Comparison of ENCODE assay signal across 14 mouse cellular contexts in genomic region chr8:94432212-94432611, GRCm38 (mm10).
"Had no signal": no experiment of that assay in that cellular context is flagged by ENCODE, and none has a peak within 500 bp of the region (broad histone marks: within the 10 kb centered on the region; RNA-seq: fewer than 3 reads in every experiment).

No protein-coding gene starts in this region.

- DNase-seq: gastrocnemius, postnatal 14 days; gastrocnemius, postnatal 36 days; heart, adult 18-20 months; heart, postnatal 10 days; kidney, adult 11 months; kidney, adult 2 months; kidney, adult 9 months; kidney, postnatal 14 days; kidney, postnatal 36 days; layer of hippocampus, adult 9-11 months; layer of hippocampus, postnatal 36 days; left cerebral cortex, postnatal 4 days had no signal

- ATAC-seq: hindbrain, postnatal 0 days; intestine, embryonic 16.5 days had no signal
